Mouse (Mus musculus) C2C12 (cell line): Measurements from ENCODE around the gene Sirpa. TPM values are rescaled to one million over a fixed set of nuclear protein-coding genes. Genes with fewer than 3 reads are reported as not detected.

Experiments used
- H3K27me3 ChIP-seq: one replicate; pipeline ENCODE4 v1.6.1; 2011; ENCODE audit not compliant: control insufficient read depth, insufficient read depth, insufficient read length
- H3K36me3 ChIP-seq: one replicate; pipeline ENCODE4 v1.6.1; 2011; ENCODE audit not compliant: control insufficient read depth, insufficient read depth
- H3K4me3 ChIP-seq: one replicate; pipeline ENCODE4 v1.5.1; 2011; ENCODE audit warnings: mild to moderate bottlenecking, control low read depth; ENCODE audit not compliant: poor library complexity, insufficient read depth, severe bottlenecking
- H3K79me2 ChIP-seq: one replicate; pipeline ENCODE4 v1.6.1; 2011; ENCODE audit not compliant: control insufficient read depth, insufficient read depth
- H3K79me3 ChIP-seq: one replicate; pipeline ENCODE4 v1.6.1; 2011; ENCODE audit warnings: low read depth, control low read depth
- H3ac ChIP-seq: one replicate; pipeline ENCODE3; 2011; ENCODE audit warnings: low read depth; ENCODE audit not compliant: control insufficient read depth, insufficient read length
- CEBPB ChIP-seq: IDR thresholded peaks from one replicate; pipeline ENCODE4 v1.6.1; 2011; ENCODE audit warnings: low read depth, mild to moderate bottlenecking, control low read depth, moderate library complexity
- CTCF ChIP-seq: IDR thresholded peaks from one replicate; pipeline ENCODE4 v1.5.1; 2011; ENCODE audit not compliant: control insufficient read depth, insufficient read depth, insufficient read length
- FOSL1 ChIP-seq: IDR thresholded peaks from one replicate; pipeline ENCODE4 v1.8.0; 2011; ENCODE audit warnings: mild to moderate bottlenecking, low read length; ENCODE audit not compliant: poor library complexity, insufficient read depth, severe bottlenecking
- MAX ChIP-seq: IDR thresholded peaks from one replicate; pipeline ENCODE4 v1.6.1; 2011; ENCODE audit warnings: mild to moderate bottlenecking, control low read depth
- MYOD1 ChIP-seq: IDR thresholded peaks from one replicate; pipeline ENCODE4 v1.6.1; 2011; ENCODE audit warnings: low read depth; ENCODE audit not compliant: control insufficient read depth, insufficient read length
- MYOG ChIP-seq: IDR thresholded peaks from one replicate; pipeline ENCODE4 v1.6.1; 2011; ENCODE audit not compliant: control insufficient read depth, insufficient read length; ENCODE audit errors: extremely low read depth
- USF1 ChIP-seq: IDR thresholded peaks from one replicate; pipeline ENCODE4 v1.6.1; 2011; ENCODE audit warnings: low read depth, mild to moderate bottlenecking, control low read depth, moderate library complexity
- polyA plus RNA-seq: library from polyadenylated mRNA; unstranded; fragments of >200 nt; fragmentation: generic; extraction: Trizol; gene quantifications from one replicate; pipeline ENCODE4 v1.2.1, GENCODE M21; 2012; ENCODE audit warnings: missing spikeins

The Sirpa gene
- polyA plus RNA-seq, 1 experiment, result 0.12 TPM

- Histone ChIP-seq H3K27me3 (peaks cover 8% of the 10 kb centered on the region), H3K36me3 (no peaks in the 10 kb centered on the region), H3K4me3 (no peak overlapping the region), H3K79me3 (no peaks in the 10 kb centered on the region), H3K79me2 (no peaks in the 10 kb centered on the region), H3ac (no peak overlapping the region)
- TF ChIP-seq MYOG (no peak), MYOD1 (no peak), FOSL1 (no peak), CEBPB (no peak), MAX (no peak), CTCF (no peak), USF1 (no peak)
These were observed 29.2 kb downstream of the Sirpa start for GRCm38 (mm10) chr2:129621654-129622490.

- Histone ChIP-seq H3K79me3 (no peaks in the 10 kb centered on the region), H3K4me3 (no peak overlapping the region), H3K27me3 (peaks cover 7% of the 10 kb centered on the region), H3K79me2 (no peaks in the 10 kb centered on the region), H3K36me3 (no peaks in the 10 kb centered on the region), H3ac (no peak overlapping the region)
- TF ChIP-seq CEBPB (no peak), FOSL1 (no peak), USF1 (no peak), CTCF (no peak), MYOG (no peak), MYOD1 (no peak), MAX (no peak)
These were observed 30.3 kb downstream of the Sirpa start for GRCm38 (mm10) chr2:129622918-129623317.

GRCm38 (mm10) chr2:129623771-129624170 is 31.1 kb downstream of the Sirpa start:
- H3K36me3 ChIP-seq, result no peaks in the 10 kb centered on the region
- H3K27me3 ChIP-seq, result no peaks in the 10 kb centered on the region
- no peak overlapping the region for H3K4me3 ChIP-seq
- H3K79me2 ChIP-seq, result no peaks in the 10 kb centered on the region
- TF ChIP-seq CEBPB (no peak), MAX (no peak), USF1 (no peak), FOSL1 (no peak), MYOD1 (no peak), CTCF (no peak), MYOG (no peak)
- H3K79me3 ChIP-seq, result no peaks in the 10 kb centered on the region
- H3ac ChIP-seq, result no peak overlapping the region

DNA sequence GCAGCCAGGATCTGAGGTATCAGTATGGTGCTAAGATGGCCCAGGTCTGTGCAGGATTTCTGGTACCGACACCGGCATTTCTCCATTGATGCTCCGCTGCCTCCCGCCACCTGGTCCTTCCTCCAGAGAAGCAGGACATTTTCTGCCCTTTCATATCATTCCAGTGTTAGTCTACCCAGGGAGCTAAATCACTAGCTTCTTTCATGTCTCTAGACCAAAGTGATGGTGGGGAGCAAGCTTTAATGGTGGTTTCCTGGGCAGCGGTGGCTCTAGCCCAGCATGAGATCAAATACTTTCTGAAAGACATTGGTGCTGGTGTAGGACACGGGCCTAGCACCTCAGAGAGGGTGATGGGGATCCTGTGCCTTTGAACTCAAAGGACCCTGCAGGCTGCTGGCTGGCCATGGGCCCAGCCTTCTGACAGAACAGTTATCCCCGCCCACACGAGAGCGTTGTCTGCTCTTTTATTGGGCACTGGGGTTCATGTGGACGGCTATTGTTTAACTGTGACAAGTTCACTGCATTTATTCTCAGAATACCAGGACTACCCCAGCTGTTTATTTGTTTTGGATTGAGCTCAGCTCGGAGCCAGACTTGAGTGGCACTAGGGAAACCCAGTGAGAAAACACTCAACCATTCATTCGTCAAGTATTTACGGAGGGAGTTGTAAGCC is 31.7 kb downstream of the Sirpa start:
- no peaks in the 10 kb centered on the region for H3K27me3 ChIP-seq
- no peak overlapping the region for H3ac ChIP-seq
- no peaks in the 10 kb centered on the region for H3K79me3 ChIP-seq
- no peaks in the 10 kb centered on the region for H3K36me3 ChIP-seq
- no peaks in the 10 kb centered on the region for H3K79me2 ChIP-seq
- TF ChIP-seq MAX (no peak), FOSL1 (no peak), CEBPB (no peak), USF1 (no peak)
- no peak overlapping the region for H3K4me3 ChIP-seq

DNA sequence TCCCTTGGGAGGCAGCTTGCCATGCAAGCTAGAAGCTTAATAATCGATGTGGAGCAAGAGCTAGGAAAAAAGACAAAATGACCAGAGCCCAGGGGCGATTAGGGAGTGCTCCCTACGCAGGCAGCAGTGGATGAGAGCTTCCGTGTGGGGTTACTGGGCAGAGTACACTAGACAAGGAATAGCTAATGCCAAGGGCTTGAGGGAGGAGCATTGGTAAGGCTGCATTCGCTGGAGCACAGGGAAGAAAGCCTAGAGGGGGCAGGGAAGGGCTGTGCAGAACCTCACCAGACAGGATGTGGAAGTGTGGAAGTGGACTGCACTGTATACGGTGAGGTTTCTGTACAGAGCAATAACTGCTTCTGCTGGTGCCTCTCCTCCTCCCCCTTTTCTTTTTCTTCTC is 32.3 kb downstream of the Sirpa start:
- Histone ChIP-seq H3K36me3 (no peaks in the 10 kb centered on the region), H3K4me3 (no peak overlapping the region), H3ac (no peak overlapping the region), H3K79me3 (no peaks in the 10 kb centered on the region), H3K27me3 (no peaks in the 10 kb centered on the region), H3K79me2 (no peaks in the 10 kb centered on the region)
- TF ChIP-seq FOSL1 (no peak), MYOD1 (no peak)

- H3K27me3 ChIP-seq, result no peaks in the 10 kb centered on the region
- no peaks in the 10 kb centered on the region for H3K36me3 ChIP-seq
- H3ac ChIP-seq, result no peak overlapping the region
- H3K79me3 ChIP-seq, result no peaks in the 10 kb centered on the region
- H3K4me3 ChIP-seq, result no peak overlapping the region
- TF ChIP-seq USF1 (no peak), MYOD1 (no peak), MYOG (no peak), CTCF (no peak), FOSL1 (no peak), MAX (no peak), CEBPB (no peak)
- no peaks in the 10 kb centered on the region for H3K79me2 ChIP-seq
These were observed 33.2 kb downstream of the Sirpa start for GRCm38 (mm10) chr2:129625845-129626244.
